Mouse (Mus musculus) lung, postnatal 0 days (tissue): ENCODE data around the gene Rab20. TPM values are rescaled to one million over a fixed set of nuclear protein-coding genes. Genes with fewer than 3 reads are reported as not detected.
A peak's percentile ranks its signal among the peaks of the same experiment; 100 is the strongest.

Experiments
- ATAC-seq: fragments of 200-750 bp; cut with Nextera tagmentation; 2 replicates; pipeline ENCODE4 v1.8.0; 2017; ENCODE audit warnings: moderate library complexity
- DNase-seq: peaks from one replicate; pipeline ENCODE4 v3.0.0-alpha.2; 2016; ENCODE audit warnings: low spot score
- H3K27ac ChIP-seq: fragments of 300-500 bp; sonication (generic); 2 replicates; pipeline ENCODE4 v1.5.1; 2014; ENCODE audit warnings: antibody characterized with exemption, mild to moderate bottlenecking, low read length, mixed read lengths
- H3K27me3 ChIP-seq: fragments of 300-500 bp; sonication (generic); replicated peaks from 2 replicates; pipeline ENCODE4 v1.6.1; 2014; ENCODE audit warnings: low read length, mixed read lengths; ENCODE audit not compliant: insufficient read depth
- H3K36me3 ChIP-seq: fragments of 300-500 bp; sonication (generic); 2 replicates; pipeline ENCODE4 v1.6.1; 2014; ENCODE audit warnings: low read length, mixed read lengths; ENCODE audit not compliant: insufficient read depth
- H3K4me1 ChIP-seq: fragments of 300-500 bp; sonication (generic); 2 replicates; pipeline ENCODE4 v1.6.1; 2014; ENCODE audit warnings: antibody characterized with exemption, low read depth, low read length, mixed read lengths; ENCODE audit not compliant: insufficient read depth
- H3K4me2 ChIP-seq: fragments of 300-500 bp; sonication (generic); replicated peaks from 2 replicates; pipeline ENCODE4 v1.6.1; 2014; ENCODE audit warnings: low read depth, mild to moderate bottlenecking, low read length, moderate library complexity, mixed read lengths
- H3K4me3 ChIP-seq: fragments of 300-500 bp; sonication (generic); 2 replicates; pipeline ENCODE4 v1.5.1; 2014; ENCODE audit warnings: low read depth, low read length
- H3K9ac ChIP-seq: fragments of 300-500 bp; sonication (generic); replicated peaks from 2 replicates; pipeline ENCODE4 v1.6.1; 2014; ENCODE audit warnings: low read depth, mild to moderate bottlenecking
- H3K9me3 ChIP-seq: fragments of 300-500 bp; sonication (generic); 2 replicates; pipeline ENCODE4 v1.6.1; 2016; ENCODE audit warnings: low read length, mixed read lengths
- CTCF ChIP-seq: IDR thresholded peaks from 2 replicates; pipeline ENCODE4 v1.5.1; 2016; ENCODE audit warnings: antibody characterized with exemption, mild to moderate bottlenecking
- EP300 ChIP-seq: IDR thresholded peaks from 2 replicates; pipeline ENCODE4 v1.6.1; 2016; ENCODE audit warnings: antibody characterized with exemption, mild to moderate bottlenecking, control low read depth
- WGBS: fragments of 180-500 bp; shearing (Covaris S2); extraction: QIAGEN DNeasy Blood & Tissue Kit; methylation state at CpG from one replicate; pipeline ENCODE4 v1.1.7; 2014; 5-methylcytosine and 5-hydroxymethylcytosine counted together
- polyA plus RNA-seq: library from polyadenylated mRNA; unstranded; fragments of >200 nt; fragmentation: Nextera tagmentation; extraction: Ambion mirVana; gene quantifications from 2 replicates; pipeline ENCODE4 v1.2.1, GENCODE M21; 2015

Rab20 gene
- polyA plus RNA-seq, 1 experiment from 2014 or later, result 17.8 TPM

- DNase-seq (no peak), ATAC-seq (no peak)
- WGBS, result 86% methylated on average over 5 of the region's 5 CpGs
- Histone ChIP-seq H3K4me2 (no peak overlapping the region), H3K27me3 (no peaks in the 10 kb centered on the region), H3K9me3 (no peaks in the 10 kb centered on the region), H3K4me3 (no peak overlapping the region), H3K36me3 (peaks cover 43% of the 10 kb centered on the region), H3K4me1 (no peaks in the 10 kb centered on the region), H3K9ac (no peak overlapping the region), H3K27ac (no peak overlapping the region)
- no peak for TF ChIP-seq EP300
- no peak for TF ChIP-seq CTCF
These were observed 34.7 kb upstream of the Rab20 start for GRCm38 (mm10) chr8:11513247-11513646.

DNA sequence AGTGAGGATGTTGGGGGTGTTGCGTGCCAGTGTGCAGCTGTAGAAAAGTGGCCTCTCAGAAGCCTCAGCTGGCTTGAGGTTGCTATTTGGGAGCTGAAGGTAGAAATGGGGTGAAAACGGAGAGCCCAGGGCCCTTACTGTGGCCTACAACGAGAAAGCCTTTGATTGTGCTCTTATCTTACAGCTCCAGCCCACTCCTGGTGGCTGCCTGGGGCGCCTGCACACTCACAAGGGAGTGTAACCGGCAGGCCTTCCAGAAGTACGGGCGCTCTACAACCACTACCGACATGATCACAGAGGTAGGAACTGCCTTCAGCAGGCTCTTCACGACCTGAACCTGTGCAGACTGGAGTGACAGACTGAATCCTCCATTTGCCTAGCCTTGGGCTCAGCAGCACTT is 34.2 kb upstream of the Rab20 start:
- no peak overlapping the region for H3K27ac ChIP-seq
- ATAC-seq (no peak), DNase-seq (no peak)
- 86% methylated on average over 9 of the region's 9 CpGs for WGBS
- H3K9me3 ChIP-seq, result no peaks in the 10 kb centered on the region
- H3K36me3 ChIP-seq, result peaks cover 46% of the 10 kb centered on the region
- H3K4me3 ChIP-seq, result no peak overlapping the region
- H3K27me3 ChIP-seq, result no peaks in the 10 kb centered on the region
- no peak for TF ChIP-seq EP300
- TF ChIP-seq CTCF, result no peak
- no peak overlapping the region for H3K4me2 ChIP-seq
- no peaks in the 10 kb centered on the region for H3K4me1 ChIP-seq
- H3K9ac ChIP-seq, result no peak overlapping the region

- no peak overlapping the region for H3K4me2 ChIP-seq
- no peak overlapping the region for H3K9ac ChIP-seq
- no peak overlapping the region for H3K4me3 ChIP-seq
- no peaks in the 10 kb centered on the region for H3K4me1 ChIP-seq
- H3K27me3 ChIP-seq, result no peaks in the 10 kb centered on the region
- ATAC-seq, result no peak
- no peaks in the 10 kb centered on the region for H3K9me3 ChIP-seq
- no peak for TF ChIP-seq CTCF
- TF ChIP-seq EP300, result no peak
- WGBS, result 85% methylated on average over 5 of the region's 5 CpGs
- peaks cover 46% of the 10 kb centered on the region for H3K36me3 ChIP-seq
- no peak for DNase-seq
- H3K27ac ChIP-seq, result no peak overlapping the region
These were observed 32.5 kb upstream of the Rab20 start for GRCm38 (mm10) chr8:11510971-11511370.

- TF ChIP-seq CTCF, result no peak
- no peak for TF ChIP-seq EP300
- WGBS, result 74% methylated on average over 10 of the region's 10 CpGs
- Histone ChIP-seq H3K4me1 (no peaks in the 10 kb centered on the region), H3K9ac (no peak overlapping the region), H3K4me3 (no peak overlapping the region), H3K4me2 (no peak overlapping the region), H3K27ac (no peak overlapping the region), H3K9me3 (no peaks in the 10 kb centered on the region), H3K27me3 (no peaks in the 10 kb centered on the region), H3K36me3 (peaks cover 56% of the 10 kb centered on the region)
- DNase-seq, result no peak
- no peak for ATAC-seq
These were observed 30.4 kb upstream of the Rab20 start for GRCm38 (mm10) chr8:11508880-11509279.

GRCm38 (mm10) chr8:11506802-11507201 is 28.3 kb upstream of the Rab20 start:
- Histone ChIP-seq H3K36me3 (peaks cover 42% of the 10 kb centered on the region), H3K4me1 (no peaks in the 10 kb centered on the region), H3K9ac (no peak overlapping the region), H3K4me2 (no peak overlapping the region), H3K9me3 (no peaks in the 10 kb centered on the region), H3K4me3 (no peak overlapping the region), H3K27me3 (no peaks in the 10 kb centered on the region), H3K27ac (no peak overlapping the region)
- 68% methylated on average over 6 of the region's 6 CpGs for WGBS
- ATAC-seq, result peak; percentile 69
- peak; percentile 67 for DNase-seq
- TF ChIP-seq CTCF, result peak; percentile 81
- no peak for TF ChIP-seq EP300

DNA sequence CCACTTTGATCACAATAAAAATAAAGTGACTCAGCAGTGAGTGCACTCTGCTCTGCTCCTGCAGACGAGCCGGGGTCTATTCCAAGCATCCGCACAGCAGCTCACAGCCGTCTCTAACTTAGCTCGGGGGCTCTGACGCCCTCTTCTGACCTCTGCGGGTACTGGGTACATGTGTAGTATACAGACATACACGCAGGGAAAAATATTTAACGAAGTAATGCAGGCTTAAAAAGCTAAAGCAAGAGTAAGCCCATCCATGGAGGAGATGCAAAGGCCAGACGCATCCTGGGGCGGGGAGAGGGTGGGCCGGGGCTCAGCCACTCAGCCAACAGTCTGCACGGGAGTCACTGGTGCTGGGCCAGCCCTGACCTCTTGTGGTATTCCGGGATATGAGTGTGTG is 27.6 kb upstream of the Rab20 start:
- Histone ChIP-seq H3K9me3 (no peaks in the 10 kb centered on the region), H3K27me3 (no peaks in the 10 kb centered on the region), H3K27ac (no peak overlapping the region), H3K4me3 (no peak overlapping the region), H3K9ac (no peak overlapping the region), H3K36me3 (peaks cover 35% of the 10 kb centered on the region), H3K4me1 (no peaks in the 10 kb centered on the region), H3K4me2 (no peak overlapping the region)
- TF ChIP-seq CTCF, result 0 out of 2 replicates have a peak, but pooled peaks have one; percentile 8
- no peak for TF ChIP-seq EP300
- DNase-seq, result no peak
- no peak for ATAC-seq
- 79% methylated on average over 14 of the region's 14 CpGs for WGBS
